Mouse (Mus musculus) pancreas, adult 10 weeks (tissue): ENCODE data around the gene Hsbp1. TPM values are rescaled to one million over a fixed set of nuclear protein-coding genes. Genes with fewer than 3 reads are reported as not detected.

Experiments
- polyA plus RNA-seq: library from polyadenylated mRNA; stranded (reverse); fragments of 350-450 nt; fragmentation: Illumina TruSeq; extraction: RNeasy Lipid Tissue Mini Kit (QIAGEN cat#74804); gene quantifications from one replicate; pipeline ENCODE4 v1.2.3, GENCODE M21; 2015; ENCODE audit warnings: low read depth, low replicate concordance; ENCODE audit not compliant: insufficient read depth

Gene Hsbp1
- polyA plus RNA-seq: 35.2 TPM

DNA sequence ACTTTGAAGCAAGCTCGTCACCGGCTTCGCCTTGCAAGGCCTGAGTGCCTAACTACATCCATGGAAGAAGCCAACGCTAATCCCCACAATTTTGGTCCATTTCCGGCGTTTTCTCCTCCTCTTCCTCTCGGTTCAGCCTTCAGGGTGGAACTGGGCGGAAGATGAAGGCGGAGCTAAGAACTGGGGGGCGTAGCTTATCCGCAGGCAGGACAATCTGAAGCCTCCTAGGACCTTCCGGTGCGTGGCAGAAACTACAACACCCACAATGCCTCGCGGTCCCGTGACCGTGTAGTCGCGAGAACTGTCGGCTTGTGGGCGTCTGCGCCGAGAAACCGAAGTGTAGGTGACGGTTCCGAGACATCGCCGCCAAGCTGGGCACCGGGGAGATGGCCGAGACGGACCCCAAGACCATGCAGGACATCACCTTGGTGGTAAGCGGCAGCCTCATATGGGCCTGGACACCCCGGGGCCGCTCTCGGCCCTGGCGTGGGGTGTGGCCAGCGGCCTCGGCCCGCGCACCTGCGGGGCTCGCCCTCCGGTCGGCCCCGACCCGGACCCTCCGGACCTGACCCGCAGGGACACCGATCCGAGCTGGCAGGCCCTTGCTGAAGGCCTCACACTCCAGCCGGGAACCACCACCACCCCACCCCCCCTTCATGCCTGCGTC, at the start of gene Hsbp1:
Gene Hsbp1 (plus strand): TSS at position 299 of the 667 bp plus-strand sequence.

DNA sequence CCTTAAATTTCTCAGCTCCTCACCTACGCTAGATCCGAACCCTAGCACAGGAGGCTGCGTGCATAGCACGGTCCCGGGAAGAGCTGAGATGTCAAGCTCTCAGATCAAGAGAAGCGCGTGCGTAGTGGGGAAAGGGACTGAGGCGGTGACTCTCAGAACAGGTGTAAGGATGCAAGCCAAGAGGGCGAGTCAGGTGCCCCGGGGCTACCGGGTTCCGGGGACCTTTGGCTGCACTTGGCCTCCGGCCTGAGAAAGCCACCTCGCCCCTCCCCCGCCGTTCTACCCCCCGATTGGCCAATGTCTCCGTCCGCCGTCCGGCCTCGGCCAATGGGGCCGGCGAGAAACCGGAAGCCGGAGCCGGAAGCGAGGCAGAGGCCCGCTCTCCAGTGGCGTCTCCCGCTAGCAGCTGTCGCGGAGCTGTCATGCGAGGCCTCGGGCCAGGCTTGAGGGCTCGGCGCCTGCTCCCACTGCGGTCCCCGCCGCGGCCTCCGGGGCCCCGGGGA, 50.3 kb downstream of the Hsbp1 start, which contains the start of gene Mlycd:
Gene Mlycd (plus strand): TSS at position 355 of the 503 bp plus-strand sequence.

Other genes with a start within 250 kb of the Hsbp1 start
- 6.9 TPM for gene Mlycd, start 50.4 kb downstream of the Hsbp1 start, polyA plus RNA-seq
- gene Osgin1, start 89.6 kb downstream of the Hsbp1 start, polyA plus RNA-seq: 15.2 TPM
- 0.83 TPM for gene Necab2, start 102.2 kb downstream of the Hsbp1 start, polyA plus RNA-seq
- not detected for gene Slc38a8, start 157.2 kb downstream of the Hsbp1 start, polyA plus RNA-seq
- gene Mbtps1, start 214.2 kb downstream of the Hsbp1 start, polyA plus RNA-seq: 16.4 TPM
- gene Hsdl1, start 230.7 kb downstream of the Hsbp1 start, polyA plus RNA-seq: 4.2 TPM
- not detected for gene Dnaaf1, start 230.7 kb downstream of the Hsbp1 start, polyA plus RNA-seq